Mouse (Mus musculus): Measurements from ENCODE around the gene Lcp2. TPM values are rescaled to one million over a fixed set of nuclear protein-coding genes. Genes with fewer than 3 reads are reported as not detected.
A peak's percentile ranks its signal among the peaks of the same experiment; 100 is the strongest.

Gene Lcp2
- polyA plus RNA-seq, 1 experiment: 1.2 TPM

GRCm38 (mm10) chr11:34104919-34105318 lies 58.2 kb downstream of the Lcp2 start:
- TF ChIP-seq CTCF (IDR thresholded peaks at IDR 0.05; ENCODE audit: borderline replicate concordance, insufficient read depth, low read depth, low read length) (no peak), POLR2A (IDR thresholded peaks at IDR 0.05; ENCODE audit: borderline replicate concordance, insufficient read depth, low read length) (no peak)
- H3K4me1 ChIP-seq (ENCODE audit: control insufficient read depth, insufficient read depth, low read length): no peaks in the 10 kb centered on the region
- H3K27me3 ChIP-seq (ENCODE audit: control insufficient read depth, insufficient read depth, low read length): no peaks in the 10 kb centered on the region
- H3K27ac ChIP-seq (ENCODE audit: insufficient read depth, low read length): no peak overlapping the region
- 12% methylated on average over 1 of the region's 1 CpGs for WGBS
- DNase-seq: no peak
- H3K4me3 ChIP-seq (replicated peaks; ENCODE audit: insufficient read depth, low read depth, low read length): no peak overlapping the region

- H3K4me1 ChIP-seq (ENCODE audit: control insufficient read depth, insufficient read depth, low read length): no peaks in the 10 kb centered on the region; the same call in 1 of the 2 replicates
- 100% methylated on average over 1 of the region's 1 CpGs for WGBS
- H3K27me3 ChIP-seq (ENCODE audit: control insufficient read depth, insufficient read depth, low read length): no peaks in the 10 kb centered on the region
- H3K27ac ChIP-seq (ENCODE audit: insufficient read depth, low read length): no peak overlapping the region
- DNase-seq: no peak
- TF ChIP-seq CTCF (IDR thresholded peaks at IDR 0.05; ENCODE audit: borderline replicate concordance, insufficient read depth, low read depth, low read length): no peak
- TF ChIP-seq POLR2A (IDR thresholded peaks at IDR 0.05; ENCODE audit: borderline replicate concordance, insufficient read depth, low read length): no peak
- no peak overlapping the region for H3K4me3 ChIP-seq (replicated peaks; ENCODE audit: insufficient read depth, low read depth, low read length)
These were observed 62.5 kb downstream of the Lcp2 start for GRCm38 (mm10) chr11:34109260-34109659.

GRCm38 (mm10) chr11:34111940-34112339 lies 65.2 kb downstream of the Lcp2 start:
- no peak overlapping the region for H3K4me3 ChIP-seq (replicated peaks; ENCODE audit: insufficient read depth, low read depth, low read length)
- DNase-seq: no peak
- no peaks in the 10 kb centered on the region for H3K27me3 ChIP-seq (ENCODE audit: control insufficient read depth, insufficient read depth, low read length)
- no peaks in the 10 kb centered on the region; the same call in 1 of the 2 replicates for H3K4me1 ChIP-seq (ENCODE audit: control insufficient read depth, insufficient read depth, low read length)
- 58% methylated on average over 7 of the region's 7 CpGs for WGBS
- no peak overlapping the region for H3K27ac ChIP-seq (ENCODE audit: insufficient read depth, low read length)
- TF ChIP-seq CTCF (IDR thresholded peaks at IDR 0.05; ENCODE audit: borderline replicate concordance, insufficient read depth, low read depth, low read length): no peak
- TF ChIP-seq POLR2A (IDR thresholded peaks at IDR 0.05; ENCODE audit: borderline replicate concordance, insufficient read depth, low read length): no peak

- peak in 1 of 2 experiments; percentile 28 for DNase-seq
- Histone ChIP-seq H3K27ac (ENCODE audit: insufficient read depth, low read length) (no peak overlapping the region), H3K27me3 (ENCODE audit: control insufficient read depth, insufficient read depth, low read length) (no peaks in the 10 kb centered on the region), H3K4me3 (replicated peaks; ENCODE audit: insufficient read depth, low read depth, low read length) (no peak overlapping the region), H3K4me1 (ENCODE audit: control insufficient read depth, insufficient read depth, low read length) (no peaks in the 10 kb centered on the region; the same call in 1 of the 2 replicates)
- WGBS: 54% methylated on average over 4 of the region's 4 CpGs
- no peak for TF ChIP-seq POLR2A (IDR thresholded peaks at IDR 0.05; ENCODE audit: borderline replicate concordance, insufficient read depth, low read length)
- no peak for TF ChIP-seq CTCF (IDR thresholded peaks at IDR 0.05; ENCODE audit: borderline replicate concordance, insufficient read depth, low read depth, low read length)
These were observed 66.2 kb downstream of the Lcp2 start for GRCm38 (mm10) chr11:34112781-34113380.

- H3K4me3 ChIP-seq (replicated peaks; ENCODE audit: insufficient read depth, low read depth, low read length): no peak overlapping the region
- no peak for DNase-seq
- TF ChIP-seq CTCF (IDR thresholded peaks at IDR 0.05; ENCODE audit: borderline replicate concordance, insufficient read depth, low read depth, low read length) (no peak), POLR2A (IDR thresholded peaks at IDR 0.05; ENCODE audit: borderline replicate concordance, insufficient read depth, low read length) (no peak)
- WGBS: 44% methylated on average over 2 of the region's 2 CpGs
- H3K27ac ChIP-seq (ENCODE audit: insufficient read depth, low read length): no peak overlapping the region
- no peaks in the 10 kb centered on the region; the same call in 1 of the 2 replicates for H3K4me1 ChIP-seq (ENCODE audit: control insufficient read depth, insufficient read depth, low read length)
- no peaks in the 10 kb centered on the region for H3K27me3 ChIP-seq (ENCODE audit: control insufficient read depth, insufficient read depth, low read length)
These were observed 67.0 kb downstream of the Lcp2 start for GRCm38 (mm10) chr11:34113760-34114159.

- no peaks in the 10 kb centered on the region for H3K27me3 ChIP-seq (ENCODE audit: control insufficient read depth, insufficient read depth, low read length)
- no peak for DNase-seq
- no peak overlapping the region for H3K27ac ChIP-seq (ENCODE audit: insufficient read depth, low read length)
- no peak overlapping the region for H3K4me3 ChIP-seq (replicated peaks; ENCODE audit: insufficient read depth, low read depth, low read length)
- no peaks in the 10 kb centered on the region; the same call in 1 of the 2 replicates for H3K4me1 ChIP-seq (ENCODE audit: control insufficient read depth, insufficient read depth, low read length)
- TF ChIP-seq CTCF (IDR thresholded peaks at IDR 0.05; ENCODE audit: borderline replicate concordance, insufficient read depth, low read depth, low read length) (no peak), POLR2A (IDR thresholded peaks at IDR 0.05; ENCODE audit: borderline replicate concordance, insufficient read depth, low read length) (no peak)
- WGBS: 46% methylated on average over 2 of the region's 2 CpGs
These were observed 69.9 kb downstream of the Lcp2 start for GRCm38 (mm10) chr11:34116572-34117135.

- Histone ChIP-seq H3K4me1 (ENCODE audit: control insufficient read depth, insufficient read depth, low read length) (no peaks in the 10 kb centered on the region; the same call in 1 of the 2 replicates), H3K27me3 (ENCODE audit: control insufficient read depth, insufficient read depth, low read length) (no peaks in the 10 kb centered on the region), H3K27ac (ENCODE audit: insufficient read depth, low read length) (no peak overlapping the region), H3K4me3 (replicated peaks; ENCODE audit: insufficient read depth, low read depth, low read length) (no peak overlapping the region)
- WGBS: 93% methylated on average over 3 of the region's 3 CpGs
- DNase-seq: no peak
- no peak for TF ChIP-seq POLR2A (IDR thresholded peaks at IDR 0.05; ENCODE audit: borderline replicate concordance, insufficient read depth, low read length)
- TF ChIP-seq CTCF (IDR thresholded peaks at IDR 0.05; ENCODE audit: borderline replicate concordance, insufficient read depth, low read depth, low read length): no peak
These were observed 70.9 kb downstream of the Lcp2 start for GRCm38 (mm10) chr11:34117581-34117980.

GRCm38 (mm10) chr11:34118319-34118718 lies 71.6 kb downstream of the Lcp2 start:
- Histone ChIP-seq H3K4me1 (ENCODE audit: control insufficient read depth, insufficient read depth, low read length) (no peaks in the 10 kb centered on the region; the same call in 1 of the 2 replicates), H3K4me3 (replicated peaks; ENCODE audit: insufficient read depth, low read depth, low read length) (no peak overlapping the region), H3K27ac (ENCODE audit: insufficient read depth, low read length) (no peak overlapping the region), H3K27me3 (ENCODE audit: control insufficient read depth, insufficient read depth, low read length) (no peaks in the 10 kb centered on the region)
- no peak for DNase-seq
- no peak for TF ChIP-seq CTCF (IDR thresholded peaks at IDR 0.05; ENCODE audit: borderline replicate concordance, insufficient read depth, low read depth, low read length)
- no peak for TF ChIP-seq POLR2A (IDR thresholded peaks at IDR 0.05; ENCODE audit: borderline replicate concordance, insufficient read depth, low read length)
- WGBS: 75% methylated on average over 3 of the region's 3 CpGs

All from cerebellum, adult 2 months (tissue).